Mouse (Mus musculus) kidney, adult 2 months (tissue): ENCODE results near the gene Zbtb8os.

Source experiments
- CTCF ChIP-seq: fragments of 200-500 bp; conservative IDR thresholded peaks from 2 replicates; pipeline ENCODE4 v1.5.1; 2011; ENCODE audit warnings: low read depth, mild to moderate bottlenecking, control low read depth, low read length, moderate library complexity, mixed read lengths; ENCODE audit not compliant: insufficient read depth, insufficient read length
- POLR2A ChIP-seq: fragments of 200-500 bp; IDR thresholded peaks from one replicate; pipeline ENCODE4 v1.6.1; 2011; ENCODE audit warnings: low read depth, low read length, control low read depth

GRCm38 (mm10) chr4:129293702-129294101 is 41.8 kb upstream of the Zbtb8os start:
- TF ChIP-seq CTCF (no peak), POLR2A (no peak)
